Mouse (Mus musculus): ENCODE data around the gene Krt5.
"Not testable (repeated sequence)": the region's sequence is repeated elsewhere in the genome, so short reads cannot be mapped to it uniquely, and the experiment has no call there.

The Krt5 gene

DNA sequence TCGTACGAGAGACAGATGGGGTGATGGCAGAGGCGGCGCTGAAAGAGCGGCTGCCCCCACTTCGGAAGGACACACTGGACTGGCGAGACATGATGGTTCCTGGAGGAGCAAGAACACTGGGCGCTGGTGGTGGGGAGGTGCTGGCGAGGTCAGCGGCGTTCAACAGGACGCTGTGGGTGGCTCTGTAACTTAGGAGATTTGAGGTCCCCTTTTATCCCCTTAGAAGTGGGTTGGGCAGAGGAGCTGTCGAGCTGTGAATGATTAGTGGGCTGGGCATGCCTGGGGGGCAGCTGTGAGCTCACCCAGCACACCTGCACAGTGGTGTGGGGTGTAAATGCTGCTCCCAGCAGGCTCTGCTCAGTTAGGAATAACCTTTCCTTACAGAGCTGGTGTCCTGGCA is at the start of gene Krt5:
Gene Krt5, minus strand, starts transcription at position 179 of the 400 bp plus-strand sequence.
- ATAC-seq (ENCODE audit: insufficient number of reproducible peaks, low FRiP score, low TSS enrichment) = no peak

DNA sequence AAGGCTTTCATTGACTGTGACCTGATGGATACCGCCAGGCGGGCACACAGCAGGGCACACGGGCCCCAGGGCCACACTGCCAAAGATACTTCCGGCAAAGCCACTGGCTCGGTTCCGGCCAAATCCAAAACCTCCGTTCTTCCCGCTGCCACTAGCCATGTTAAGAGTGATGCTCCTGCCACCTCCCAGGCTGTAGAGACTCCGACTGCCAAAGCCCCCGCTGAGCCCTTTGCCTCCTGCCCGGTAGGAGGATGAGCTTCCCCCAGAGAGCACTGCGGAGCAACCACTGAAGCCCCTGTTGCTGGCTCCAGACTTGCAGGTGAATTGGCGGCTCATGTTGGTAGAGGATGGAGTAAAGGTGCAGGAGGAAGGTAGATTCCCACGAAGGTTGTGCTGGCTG is 30.0 kb upstream of the Krt5 start, which contains the start of gene Krt71:
Gene Krt71, minus strand, starts transcription at position 399 of the 400 bp plus-strand sequence.
- peak; percentile 59; the same call in 1 of the 2 replicates for ATAC-seq (ENCODE audit: insufficient number of reproducible peaks, low FRiP score, low TSS enrichment)

DNA sequence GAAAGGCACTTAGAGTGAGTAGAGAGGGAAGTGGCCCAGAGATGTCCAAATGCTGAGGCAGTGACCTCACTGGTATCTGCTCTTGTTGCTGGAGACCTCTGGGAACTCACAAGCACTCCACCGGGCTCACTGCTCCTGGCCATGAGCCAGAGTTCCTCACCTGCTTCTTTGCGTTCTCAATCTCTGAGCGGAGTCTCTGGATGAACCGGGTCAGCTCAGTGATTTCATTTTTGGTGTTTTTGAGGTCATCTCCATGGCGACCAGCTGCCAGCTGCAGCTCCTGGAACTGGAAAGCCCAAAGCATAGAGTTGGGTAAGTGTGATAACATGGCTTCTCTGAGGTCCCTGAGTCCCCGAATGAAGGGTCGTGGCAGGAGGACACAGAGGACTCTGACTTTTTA is 25.1 kb upstream of the Krt5 start:
- no peak for ATAC-seq (ENCODE audit: insufficient number of reproducible peaks, low FRiP score, low TSS enrichment)

DNA sequence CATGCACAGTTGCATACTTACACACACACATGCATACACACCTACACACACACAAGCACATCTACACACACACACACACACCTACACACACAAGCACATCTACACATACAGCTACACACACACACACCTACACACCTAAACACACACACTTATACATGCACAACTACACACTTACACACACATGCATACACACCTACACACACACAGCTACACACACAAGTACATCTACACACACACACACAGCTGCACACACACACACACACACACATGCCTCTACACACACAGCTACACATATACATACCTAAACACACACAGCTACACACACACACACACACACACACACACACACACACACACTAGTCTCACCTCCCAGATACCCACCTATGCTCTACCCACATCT is 18.0 kb upstream of the Krt5 start:
- no peak for ATAC-seq (ENCODE audit: insufficient number of reproducible peaks, low FRiP score, low TSS enrichment)

DNA sequence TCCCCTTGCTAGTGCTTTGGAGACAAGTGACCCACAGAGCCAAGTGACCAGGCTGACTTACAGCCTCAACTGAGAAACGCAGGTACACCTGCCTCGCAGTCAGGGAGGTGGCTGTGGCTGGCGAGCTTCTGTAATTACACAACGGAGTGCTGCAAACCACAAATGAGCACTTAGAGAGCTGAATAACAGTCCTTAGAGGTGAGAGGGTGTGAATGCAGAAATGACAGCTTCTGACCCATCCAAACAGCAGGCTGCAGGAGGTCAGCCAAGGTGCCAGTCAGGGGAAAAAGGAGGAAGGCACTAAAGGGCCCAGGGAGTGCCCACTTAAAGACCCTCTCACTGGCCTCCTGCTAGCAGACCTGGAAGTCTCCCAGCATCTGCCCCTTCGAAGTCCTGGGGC is 12.0 kb upstream of the Krt5 start:
- no peak for ATAC-seq (ENCODE audit: insufficient number of reproducible peaks, low FRiP score, low TSS enrichment)

DNA sequence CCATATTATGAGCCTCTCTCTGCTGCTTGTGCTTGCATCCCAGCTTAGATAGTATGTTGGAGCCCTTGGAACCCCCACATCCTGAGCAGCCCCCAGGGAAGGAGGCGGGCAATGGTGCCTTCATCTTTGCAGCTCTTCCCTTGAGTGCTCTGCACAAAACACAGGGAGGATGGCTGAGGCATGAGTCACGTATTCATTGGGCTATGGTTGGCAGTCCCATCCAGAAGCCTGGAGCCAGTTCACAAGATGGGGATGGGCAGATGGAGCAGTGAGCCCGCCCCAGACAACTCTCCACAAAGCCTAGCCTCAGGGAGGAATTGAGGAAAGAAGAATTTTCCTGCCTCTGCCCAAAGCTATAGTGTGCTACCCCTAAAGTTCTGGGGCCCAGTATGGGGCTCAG is 3.1 kb upstream of the Krt5 start:
- no peak for ATAC-seq (ENCODE audit: insufficient number of reproducible peaks, low FRiP score, low TSS enrichment)

DNA sequence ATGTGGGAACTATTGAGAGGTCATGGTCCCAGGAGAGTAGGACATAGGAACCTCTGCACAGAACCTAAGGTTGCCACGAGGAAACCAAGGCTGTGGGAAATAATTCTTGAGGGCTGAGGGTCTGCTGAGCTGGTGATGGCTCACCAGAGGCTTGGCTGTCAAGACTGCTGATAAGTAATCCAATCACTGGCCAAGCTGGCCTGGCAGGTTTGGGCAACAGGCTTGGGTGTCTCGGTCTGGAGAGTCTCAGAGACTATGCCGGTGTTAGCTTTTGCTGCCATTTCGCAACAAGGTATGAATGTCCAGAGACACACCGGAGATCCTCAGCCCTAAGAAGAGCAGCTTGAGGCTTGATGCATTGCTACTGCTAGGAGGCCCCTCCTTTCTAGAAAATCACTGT is 1.7 kb upstream of the Krt5 start:
- no peak for ATAC-seq (ENCODE audit: insufficient number of reproducible peaks, low FRiP score, low TSS enrichment)

DNA sequence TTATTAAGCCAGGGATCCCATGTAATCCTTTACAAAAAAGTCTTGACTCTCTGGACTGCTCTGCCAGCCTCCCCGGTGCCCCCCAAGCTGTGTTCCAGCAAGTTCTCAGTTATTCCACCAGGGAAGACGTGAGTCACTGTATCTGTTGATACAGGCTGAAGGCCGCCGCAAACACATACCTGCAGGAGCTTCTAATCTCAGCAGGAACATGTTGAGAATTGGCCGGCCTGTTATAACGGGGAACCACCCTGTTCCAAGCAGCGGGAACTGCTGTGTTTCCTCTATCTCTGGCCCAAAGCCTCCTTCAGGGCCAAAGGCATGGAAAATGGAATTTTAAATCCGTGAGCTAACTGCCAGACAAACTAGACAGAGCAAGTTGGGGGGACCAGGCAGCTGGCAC is 1.0 kb upstream of the Krt5 start:
- no peak for ATAC-seq (ENCODE audit: insufficient number of reproducible peaks, low FRiP score, low TSS enrichment)

DNA sequence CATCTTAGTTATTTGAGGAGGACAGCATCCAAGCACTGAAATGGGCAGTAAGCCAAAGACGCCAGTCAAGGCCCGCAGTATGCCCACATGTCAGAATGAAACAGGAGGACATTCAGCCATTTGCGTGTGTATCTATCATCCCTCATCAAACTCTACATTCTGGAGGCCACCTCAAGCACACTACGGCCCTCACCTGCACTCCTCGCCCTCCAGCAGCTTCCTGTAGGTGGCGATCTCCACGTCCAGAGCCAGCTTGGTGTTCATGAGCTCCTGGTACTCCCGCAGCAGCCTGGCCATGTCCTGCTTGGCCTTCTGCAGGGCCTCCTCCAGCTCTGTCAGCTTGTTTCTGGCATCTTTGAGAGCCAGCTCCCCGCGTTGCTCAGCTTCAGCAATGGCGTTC is 4.0 kb downstream of the Krt5 start:
- no peak for ATAC-seq (ENCODE audit: insufficient number of reproducible peaks, low FRiP score, low TSS enrichment)

DNA sequence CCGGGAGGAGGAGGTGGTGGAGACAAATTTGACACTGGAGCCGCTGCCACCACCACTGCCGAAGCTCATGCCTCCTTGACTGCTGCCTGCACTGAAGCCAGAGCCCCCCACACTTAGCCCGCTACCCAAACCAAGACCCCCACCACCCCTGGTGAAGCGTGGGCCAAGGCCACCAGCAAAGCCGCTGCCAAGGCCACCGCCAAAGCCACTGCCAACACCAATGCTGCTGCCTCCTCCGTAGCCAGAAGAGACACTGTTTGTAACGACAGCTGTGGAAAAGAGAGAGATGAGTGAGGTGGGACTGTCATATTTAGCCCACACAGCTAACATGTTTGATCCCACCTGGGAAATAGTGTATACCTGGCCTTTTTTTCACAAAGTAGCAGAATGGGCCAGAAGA is 5.2 kb downstream of the Krt5 start:
- ATAC-seq (ENCODE audit: insufficient number of reproducible peaks, low FRiP score, low TSS enrichment) = no peak

DNA sequence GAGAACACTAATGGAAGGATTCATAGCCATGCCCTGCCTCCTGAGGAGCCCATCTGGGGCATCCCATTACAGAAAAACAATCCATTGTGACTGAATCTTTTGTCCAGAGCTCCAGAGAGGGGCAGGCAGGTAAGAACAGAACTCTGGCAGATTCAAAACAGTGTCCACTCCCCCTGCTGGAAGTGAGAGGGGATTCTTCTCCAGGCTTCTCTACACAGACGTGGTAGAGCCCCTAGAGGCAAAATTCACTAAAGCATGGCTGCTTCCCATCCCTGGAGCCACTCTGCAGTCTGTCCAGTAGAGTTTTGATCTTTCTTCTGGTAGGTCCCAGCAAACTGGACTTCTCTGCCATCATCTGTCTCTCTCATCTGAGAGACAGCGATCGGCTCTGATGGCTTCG is 8.6 kb downstream of the Krt5 start:
- no peak for ATAC-seq (ENCODE audit: insufficient number of reproducible peaks, low FRiP score, low TSS enrichment)

DNA sequence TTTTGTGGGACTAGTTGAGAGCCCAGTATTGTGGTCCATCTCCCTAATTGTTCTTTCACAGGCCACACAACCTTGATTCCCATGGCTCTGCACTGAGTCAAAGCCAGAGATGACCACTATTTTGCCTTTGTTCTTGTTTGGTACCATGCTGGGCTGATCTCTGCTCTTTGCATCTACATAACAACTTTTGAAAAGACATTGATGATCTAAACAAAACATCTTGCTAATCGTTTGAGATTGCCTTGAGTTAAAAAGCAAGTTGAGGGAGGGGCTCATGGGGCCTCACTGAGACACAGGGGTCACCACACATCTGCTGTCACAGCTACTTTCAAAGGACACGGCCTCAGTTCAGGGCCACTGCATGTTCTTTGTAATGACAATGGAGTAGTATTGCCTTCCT is 10.3 kb downstream of the Krt5 start:
- ATAC-seq (ENCODE audit: insufficient number of reproducible peaks, low FRiP score, low TSS enrichment) = no peak

DNA sequence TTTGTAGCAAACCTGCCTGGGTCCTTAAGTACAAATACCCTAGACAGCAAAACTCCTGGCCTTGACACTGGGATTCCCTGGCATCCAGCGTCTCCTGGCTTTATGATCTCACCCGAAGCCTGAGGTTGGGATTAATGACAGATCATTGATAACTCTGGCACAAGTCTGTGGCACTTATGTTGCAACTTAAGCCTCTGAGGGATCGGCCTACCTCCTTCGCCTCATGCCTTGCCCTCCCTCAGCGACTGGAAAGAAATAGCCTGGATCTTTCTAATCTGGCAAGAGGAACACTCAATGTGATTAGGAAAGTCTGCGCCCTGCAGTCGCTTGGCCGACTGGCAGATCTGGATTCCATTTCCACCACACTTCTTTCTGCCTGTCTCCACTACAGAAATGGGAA is 12.8 kb downstream of the Krt5 start:
- ATAC-seq (ENCODE audit: insufficient number of reproducible peaks, low FRiP score, low TSS enrichment) = no peak

DNA sequence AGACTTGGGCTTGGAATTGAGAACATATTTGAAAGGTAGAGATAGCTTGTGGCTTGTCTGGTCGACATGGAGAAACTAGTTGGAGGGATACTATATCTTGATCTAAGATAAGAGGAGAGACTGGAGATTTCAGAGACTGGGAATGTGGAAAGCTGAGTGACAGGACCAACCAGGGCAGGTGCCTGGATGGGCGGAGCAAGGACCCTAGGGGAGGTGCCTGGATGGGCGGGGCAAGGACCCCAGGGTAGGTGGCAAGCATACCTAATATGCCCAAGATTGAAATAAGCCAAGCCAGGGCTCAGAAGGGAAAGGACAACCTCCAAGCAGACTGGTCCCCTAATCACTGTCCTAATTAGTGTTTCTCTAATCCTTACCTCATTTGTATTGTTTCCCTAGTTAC is 13.5 kb downstream of the Krt5 start:
- no peak for ATAC-seq (ENCODE audit: insufficient number of reproducible peaks, low FRiP score, low TSS enrichment)

DNA sequence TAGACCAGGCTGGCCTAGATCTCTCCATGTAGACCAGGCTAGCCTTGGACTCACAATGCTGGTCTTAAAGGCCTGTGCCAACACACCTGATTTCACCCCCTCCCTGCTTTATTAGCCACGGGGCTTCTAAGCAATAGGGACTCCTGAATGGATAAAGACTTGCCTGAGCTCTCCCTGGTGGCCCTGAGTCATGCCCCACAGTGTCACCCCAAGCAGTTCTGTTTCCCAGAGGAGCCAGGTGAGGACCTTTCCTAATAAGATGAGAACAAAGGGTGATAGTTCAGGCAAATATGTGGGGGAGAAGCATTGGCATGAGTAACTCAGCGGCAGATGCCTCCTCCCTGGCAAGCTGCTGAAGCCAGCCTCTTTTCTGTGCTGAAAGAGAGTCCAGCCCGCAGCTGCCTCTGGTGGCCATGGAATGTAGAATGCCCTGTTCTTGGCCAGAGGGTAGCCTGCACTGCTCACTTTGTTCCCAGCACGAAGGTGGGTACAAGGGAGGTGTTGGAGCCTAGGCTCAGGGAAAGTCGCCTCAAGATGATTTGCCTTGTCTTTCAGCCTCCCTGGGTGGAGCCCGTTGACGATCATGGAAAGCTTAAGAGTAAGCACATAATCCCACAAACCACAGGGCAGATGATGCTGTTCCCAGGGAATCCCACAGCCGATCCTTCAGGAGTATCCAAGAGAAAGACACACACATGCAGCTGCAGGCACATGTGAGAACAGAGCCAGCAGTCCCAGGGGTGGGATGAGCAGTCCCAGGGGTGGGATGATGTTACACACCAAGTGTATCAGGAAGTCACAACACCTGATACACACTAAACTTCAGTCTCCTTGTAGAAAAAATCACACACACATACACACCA is 15.1 kb downstream of the Krt5 start:
- ATAC-seq (ENCODE audit: insufficient number of reproducible peaks, low FRiP score, low TSS enrichment) = no peak

DNA sequence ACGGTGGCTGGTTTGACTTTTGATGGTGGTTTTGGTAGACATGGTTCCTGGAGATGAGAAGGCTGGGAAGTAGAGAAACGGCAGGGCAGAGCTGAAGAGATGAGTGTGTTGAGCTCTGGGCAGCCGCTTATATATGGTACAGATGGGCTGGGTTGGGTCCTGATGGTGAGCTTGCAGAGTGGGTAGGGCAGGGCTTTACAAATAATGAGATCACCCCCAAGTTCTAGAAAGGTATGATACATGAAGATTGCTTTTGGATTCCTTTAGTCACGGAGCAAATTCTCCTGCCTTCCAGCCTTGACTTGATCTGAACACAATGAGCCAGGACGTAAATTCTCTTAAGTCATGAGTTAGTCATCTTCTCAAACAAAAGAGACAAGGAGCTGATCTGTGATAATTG is 18.5 kb downstream of the Krt5 start, which contains the start of gene Krt6a:
Gene Krt6a, minus strand, starts transcription at position 101 of the 400 bp plus-strand sequence.
- no peak for ATAC-seq (ENCODE audit: insufficient number of reproducible peaks, low FRiP score, low TSS enrichment)

DNA sequence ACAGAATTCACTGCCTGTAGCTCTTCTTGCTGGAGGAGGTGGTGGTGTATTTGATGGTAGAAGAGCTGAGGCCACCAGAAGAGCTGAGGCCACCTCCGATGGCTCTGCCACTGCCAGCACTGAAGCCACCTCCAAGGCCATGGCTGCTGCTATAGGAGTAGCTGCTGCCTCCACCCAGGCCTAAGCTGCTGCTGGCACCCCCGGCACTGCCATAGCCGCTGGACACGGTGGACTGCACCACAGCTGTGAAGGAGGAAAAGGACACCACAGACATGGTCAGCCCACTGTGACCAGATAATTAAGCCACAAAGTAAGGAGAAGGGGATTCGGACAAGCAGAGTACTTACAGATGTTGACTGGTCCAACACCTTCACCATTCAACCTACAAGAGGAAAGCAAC is 22.2 kb downstream of the Krt5 start:
- ATAC-seq (ENCODE audit: insufficient number of reproducible peaks, low FRiP score, low TSS enrichment) = not testable (repeated sequence)

DNA sequence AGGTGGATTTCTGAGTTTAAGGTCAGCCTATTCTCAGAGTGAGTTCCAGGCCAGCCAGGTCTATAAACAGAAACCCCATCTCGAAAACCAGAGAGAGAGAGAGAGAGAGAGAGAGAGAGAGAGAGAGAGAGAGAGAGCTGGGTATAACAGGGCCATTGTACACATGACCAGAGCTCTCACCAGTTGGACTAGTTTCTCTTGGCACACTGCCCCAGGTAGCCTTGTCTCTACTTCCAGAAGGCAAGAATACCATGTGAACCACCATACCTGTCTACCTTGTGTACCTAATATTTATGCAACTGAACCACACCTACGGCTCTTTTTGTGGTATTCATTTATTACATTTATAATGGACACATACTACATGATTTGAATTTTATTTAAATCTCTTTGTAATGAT is 24.5 kb downstream of the Krt5 start:
- ATAC-seq (ENCODE audit: insufficient number of reproducible peaks, low FRiP score, low TSS enrichment) = no peak

DNA sequence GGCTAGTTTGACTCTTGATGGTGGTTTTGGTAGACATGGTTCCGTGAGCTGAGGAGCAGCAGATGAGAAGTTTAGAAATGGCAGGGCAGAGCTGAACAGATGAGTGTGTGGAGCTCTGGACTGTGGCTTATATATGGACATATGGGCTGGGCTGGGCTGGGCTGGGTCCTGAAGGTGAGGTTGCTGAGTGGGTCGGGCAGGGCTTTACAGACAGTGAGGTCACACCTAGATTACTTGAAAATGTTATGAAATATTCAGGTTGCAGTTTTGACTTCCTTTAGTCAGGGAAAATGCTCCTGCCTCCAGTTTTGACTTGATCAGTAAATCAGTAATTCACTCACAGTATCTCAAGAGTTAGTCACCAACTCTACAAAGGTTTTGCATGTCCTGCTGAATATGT is 32.5 kb downstream of the Krt5 start, which contains the start of gene Krt6b:
Gene Krt6b, minus strand, starts transcription at position 101 of the 400 bp plus-strand sequence.
- ATAC-seq (ENCODE audit: insufficient number of reproducible peaks, low FRiP score, low TSS enrichment) = no peak

DNA sequence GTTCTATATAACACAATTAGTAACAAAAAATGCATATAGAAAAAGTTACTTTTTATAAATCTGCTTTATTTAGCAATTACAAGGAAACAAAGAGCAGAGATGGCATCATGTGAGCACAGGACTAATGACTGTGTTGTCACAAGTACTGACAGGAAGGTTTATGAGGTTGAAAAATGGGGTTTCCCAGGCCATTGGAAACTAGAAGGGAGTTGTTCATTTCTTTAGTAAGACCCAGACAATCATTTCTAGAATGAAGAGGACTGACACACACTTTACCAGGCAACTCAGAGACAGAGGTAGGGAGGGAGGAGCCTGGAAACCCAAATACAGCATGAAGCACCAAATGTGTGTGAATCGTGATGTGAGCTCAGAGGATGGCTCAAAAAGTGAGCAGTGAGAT is 36.7 kb downstream of the Krt5 start:
- ATAC-seq (ENCODE audit: insufficient number of reproducible peaks, low FRiP score, low TSS enrichment) = no peak

Data from cerebellum, adult (tissue).